Mouse (Mus musculus): Measurements from ENCODE around the gene Sardh. TPM values are rescaled to one million over a fixed set of nuclear protein-coding genes. Genes with fewer than 3 reads are reported as not detected.

The Sardh gene
- total and polyA plus RNA-seq, 3 experiments: 0.13 TPM; not detected in 2

DNA sequence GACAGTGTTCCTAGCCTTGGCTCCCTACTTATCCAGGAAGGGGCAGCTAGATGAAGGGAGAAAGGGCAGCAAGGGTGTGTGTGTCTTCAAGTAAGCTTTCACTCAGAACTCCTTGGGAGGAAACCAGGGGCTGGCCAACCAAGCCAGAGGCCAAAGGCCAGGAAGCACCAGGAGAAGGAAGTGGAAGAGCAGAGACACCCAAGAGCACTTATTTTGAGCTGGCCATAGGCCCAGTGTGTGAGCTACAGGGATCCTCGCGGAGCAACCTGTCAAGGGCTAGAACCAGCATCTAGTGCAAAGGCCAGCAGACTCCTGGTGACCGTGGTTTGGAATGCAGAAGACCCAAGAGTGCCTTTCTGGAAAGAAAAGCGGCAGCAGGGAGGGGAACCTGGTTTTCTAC, 14.8 kb upstream of the Sardh start:
- H3K9me3 ChIP-seq (replicated peaks; ENCODE audit: low read length): no peaks in the 10 kb centered on the region
- dilution Hi-C loops (cut with MboI; ENCODE audit: extremely low pct_ligation_motif_present, extremely low pct_unique_long_range_greater_than_20kb, low sequenced_read_pairs): no loop called here
- no peak for TF ChIP-seq E2F4 (IDR thresholded peaks at IDR 0.05; ENCODE audit: insufficient replicate concordance, low read depth, low read length)
- no peak for TF ChIP-seq ZNF384 (IDR thresholded peaks at IDR 0.05; ENCODE audit: low read depth, low read length)
- TF ChIP-seq MAFK (IDR thresholded peaks at IDR 0.05; ENCODE audit: insufficient replicate concordance, low read length): no peak
- no peak for TF ChIP-seq USF1 (IDR thresholded peaks at IDR 0.05; ENCODE audit: low read depth, low read length)
- no peak for TF ChIP-seq JUND (conservative IDR thresholded peaks at IDR 0.05; ENCODE audit: low read depth, low read length)
- TF ChIP-seq POLR2A (IDR thresholded peaks at IDR 0.05; ENCODE audit: low read depth, low read length): no peak
- no peak for TF ChIP-seq RAD21 (IDR thresholded peaks at IDR 0.05; ENCODE audit: low read depth, low read length)
- no peak for TF ChIP-seq NELFE (IDR thresholded peaks at IDR 0.05; ENCODE audit: low read depth, low read length)
- no peak for TF ChIP-seq MXI1 (IDR thresholded peaks at IDR 0.05; ENCODE audit: low read depth, low read length)
- no peak for TF ChIP-seq ZC3H11A (IDR thresholded peaks at IDR 0.05; ENCODE audit: low read depth, low read length)
- TF ChIP-seq MEF2A (IDR thresholded peaks at IDR 0.05; ENCODE audit: borderline replicate concordance, low read depth, low read length): no peak
- no peak for TF ChIP-seq SIN3A (IDR thresholded peaks at IDR 0.05; ENCODE audit: low read length)
- no peak for TF ChIP-seq PAX5 (IDR thresholded peaks at IDR 0.05; ENCODE audit: low read length)
- no peak for TF ChIP-seq CTCF (conservative IDR thresholded peaks at IDR 0.05 in 1 of 2, IDR thresholded peaks at IDR 0.05 in 1 of 2; ENCODE audit: low read depth in 2 of 2, low read length in 2 of 2)
- no peak for TF ChIP-seq USF2 (conservative IDR thresholded peaks at IDR 0.05; ENCODE audit: low read depth, low read length)
- no peak for TF ChIP-seq POLR2AphosphoS2 (IDR thresholded peaks at IDR 0.05; ENCODE audit: low read depth, low read length)
- no peak for TF ChIP-seq RCOR1 (conservative IDR thresholded peaks at IDR 0.05; ENCODE audit: low read depth, low read length)
- TF ChIP-seq EP300 (IDR thresholded peaks at IDR 0.05; ENCODE audit: low read length): no peak
- no peak overlapping the region for H3K4me3 ChIP-seq (replicated peaks in 1 of 3; ENCODE audit: low read depth in 2 of 3, low read length in 2 of 3, poor library complexity in 1 of 3)
- H3K79me2 ChIP-seq (replicated peaks; ENCODE audit: control insufficient read depth, extremely low read depth, insufficient read depth, poor library complexity, severe bottlenecking): no peaks in the 10 kb centered on the region
- H3K27ac ChIP-seq (ENCODE audit: insufficient read depth, low read depth): no peak overlapping the region
- in situ Hi-C loops (cut with MboI; ENCODE audit: low pct_ligation_motif_present, low pct_unique_long_range_greater_than_20kb, low sequenced_read_pairs): no loop called here
- peaks cover 61 to 70% of the 10 kb centered on the region in 2 experiments for H3K36me3 ChIP-seq (replicated peaks in 1 of 2; ENCODE audit: control insufficient read depth in 1 of 2, insufficient read depth in 1 of 2, low read length in 1 of 2)
- no peak overlapping the region for H3K4me2 ChIP-seq (ENCODE audit: insufficient read depth, low read depth, poor library complexity, severe bottlenecking)
- peaks cover 4 to 22% of the 10 kb centered on the region in 2 experiments; a peak in 3 of 4 replicates for H3K4me1 ChIP-seq (ENCODE audit: control insufficient read depth in 1 of 2, insufficient read depth in 2 of 2)
- no peak overlapping the region for H3K9ac ChIP-seq (ENCODE audit: insufficient read depth, low read depth)
- H3K27me3 ChIP-seq (replicated peaks): no peaks in the 10 kb centered on the region
- no peak for DNase-seq (ENCODE audit: extremely low read depth)

DNA sequence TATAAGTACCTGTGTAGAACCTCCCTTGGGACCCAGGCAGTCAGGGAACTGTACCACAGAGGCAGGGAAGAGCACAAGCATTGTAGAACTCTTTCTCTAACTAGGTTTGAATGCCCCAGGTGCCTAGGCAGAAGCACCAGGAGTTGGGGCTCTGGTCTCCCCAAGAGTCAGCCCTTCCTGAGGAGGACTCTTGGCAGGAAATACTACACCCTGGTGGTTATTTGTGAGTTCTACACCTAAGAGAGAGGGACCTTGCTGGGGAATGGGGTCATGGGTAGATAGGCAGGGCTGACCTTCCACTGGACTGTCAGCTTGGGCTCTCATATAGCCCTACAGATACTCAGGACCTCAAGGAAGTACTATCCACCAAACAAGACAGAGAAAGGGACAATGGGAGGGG, 3.3 kb upstream of the Sardh start:
- H3K36me3 ChIP-seq (replicated peaks in 1 of 2; ENCODE audit: control insufficient read depth in 1 of 2, insufficient read depth in 1 of 2, low read length in 1 of 2): no peaks in the 10 kb centered on the region
- no peaks in the 10 kb centered on the region for H3K79me2 ChIP-seq (replicated peaks; ENCODE audit: control insufficient read depth, extremely low read depth, insufficient read depth, poor library complexity, severe bottlenecking)
- dilution Hi-C loops (cut with MboI; ENCODE audit: extremely low pct_ligation_motif_present, extremely low pct_unique_long_range_greater_than_20kb, low sequenced_read_pairs): no loop called here
- in situ Hi-C loops (cut with MboI; ENCODE audit: low pct_ligation_motif_present, low pct_unique_long_range_greater_than_20kb, low sequenced_read_pairs): no loop called here
- peaks cover 55% of the 10 kb centered on the region for H3K27me3 ChIP-seq (replicated peaks)
- no peak overlapping the region for H3K9ac ChIP-seq (ENCODE audit: insufficient read depth, low read depth)
- no peak overlapping the region for H3K4me2 ChIP-seq (ENCODE audit: insufficient read depth, low read depth, poor library complexity, severe bottlenecking)
- H3K9me3 ChIP-seq (replicated peaks; ENCODE audit: low read length): no peaks in the 10 kb centered on the region
- H3K4me1 ChIP-seq (ENCODE audit: control insufficient read depth in 1 of 2, insufficient read depth in 2 of 2): no peaks in the 10 kb centered on the region
- no peak overlapping the region for H3K27ac ChIP-seq (ENCODE audit: insufficient read depth, low read depth)
- TF ChIP-seq MXI1 (IDR thresholded peaks at IDR 0.05; ENCODE audit: low read depth, low read length): no peak
- peak; percentile 14 for TF ChIP-seq RAD21 (IDR thresholded peaks at IDR 0.05; ENCODE audit: low read depth, low read length)
- TF ChIP-seq SMC3 (IDR thresholded peaks at IDR 0.05; ENCODE audit: low read depth, low read length): peak; percentile 10; the same call in 1 of the 2 replicates
- TF ChIP-seq USF1 (IDR thresholded peaks at IDR 0.05; ENCODE audit: low read depth, low read length): no peak
- TF ChIP-seq ZKSCAN1 (IDR thresholded peaks at IDR 0.05; ENCODE audit: borderline replicate concordance, low read depth, low read length): no peak
- TF ChIP-seq RCOR1 (conservative IDR thresholded peaks at IDR 0.05; ENCODE audit: low read depth, low read length): no peak
- no peak for TF ChIP-seq ZNF384 (IDR thresholded peaks at IDR 0.05; ENCODE audit: low read depth, low read length)
- TF ChIP-seq MEF2A (IDR thresholded peaks at IDR 0.05; ENCODE audit: borderline replicate concordance, low read depth, low read length): no peak
- no peak for TF ChIP-seq CHD2 (IDR thresholded peaks at IDR 0.05; ENCODE audit: low read length)
- TF ChIP-seq PAX5 (IDR thresholded peaks at IDR 0.05; ENCODE audit: low read length): no peak
- no peak for TF ChIP-seq ELF1 (IDR thresholded peaks at IDR 0.05; ENCODE audit: low read depth, low read length)
- TF ChIP-seq JUN (IDR thresholded peaks at IDR 0.05; ENCODE audit: insufficient read depth, low read depth, low read length): no peak
- TF ChIP-seq TBP (conservative IDR thresholded peaks at IDR 0.05; ENCODE audit: low read depth, low read length): no peak
- TF ChIP-seq ZC3H11A (IDR thresholded peaks at IDR 0.05; ENCODE audit: low read depth, low read length): no peak
- TF ChIP-seq IRF4 (IDR thresholded peaks at IDR 0.05; ENCODE audit: low read depth, low read length): no peak
- TF ChIP-seq NELFE (IDR thresholded peaks at IDR 0.05; ENCODE audit: low read depth, low read length): no peak
- TF ChIP-seq MAFK (IDR thresholded peaks at IDR 0.05; ENCODE audit: insufficient replicate concordance, low read length): no peak
- TF ChIP-seq TCF12 (IDR thresholded peaks at IDR 0.05; ENCODE audit: low read depth, low read length): no peak
- TF ChIP-seq JUND (conservative IDR thresholded peaks at IDR 0.05; ENCODE audit: low read depth, low read length): no peak
- TF ChIP-seq CTCF (conservative IDR thresholded peaks at IDR 0.05 in 1 of 2, IDR thresholded peaks at IDR 0.05 in 1 of 2; ENCODE audit: low read depth in 2 of 2, low read length in 2 of 2): peak in 1 of 2 experiments; percentile 35; a peak in 1 of 4 replicates
- TF ChIP-seq CHD1 (IDR thresholded peaks at IDR 0.05; ENCODE audit: low read depth, low read length): no peak
- no peak for TF ChIP-seq GABPA (IDR thresholded peaks at IDR 0.05; ENCODE audit: insufficient replicate concordance, low read depth, low read length)
- no peak for TF ChIP-seq BHLHE40 (IDR thresholded peaks at IDR 0.05; ENCODE audit: low read depth, low read length)
- no peak overlapping the region for H3K4me3 ChIP-seq (replicated peaks in 1 of 3; ENCODE audit: low read depth in 2 of 3, low read length in 2 of 3, poor library complexity in 1 of 3)
- no peak for DNase-seq (ENCODE audit: extremely low read depth)
